Comparison of ENCODE assay signal across 9 mouse cellular contexts in the genomic region with DNA sequence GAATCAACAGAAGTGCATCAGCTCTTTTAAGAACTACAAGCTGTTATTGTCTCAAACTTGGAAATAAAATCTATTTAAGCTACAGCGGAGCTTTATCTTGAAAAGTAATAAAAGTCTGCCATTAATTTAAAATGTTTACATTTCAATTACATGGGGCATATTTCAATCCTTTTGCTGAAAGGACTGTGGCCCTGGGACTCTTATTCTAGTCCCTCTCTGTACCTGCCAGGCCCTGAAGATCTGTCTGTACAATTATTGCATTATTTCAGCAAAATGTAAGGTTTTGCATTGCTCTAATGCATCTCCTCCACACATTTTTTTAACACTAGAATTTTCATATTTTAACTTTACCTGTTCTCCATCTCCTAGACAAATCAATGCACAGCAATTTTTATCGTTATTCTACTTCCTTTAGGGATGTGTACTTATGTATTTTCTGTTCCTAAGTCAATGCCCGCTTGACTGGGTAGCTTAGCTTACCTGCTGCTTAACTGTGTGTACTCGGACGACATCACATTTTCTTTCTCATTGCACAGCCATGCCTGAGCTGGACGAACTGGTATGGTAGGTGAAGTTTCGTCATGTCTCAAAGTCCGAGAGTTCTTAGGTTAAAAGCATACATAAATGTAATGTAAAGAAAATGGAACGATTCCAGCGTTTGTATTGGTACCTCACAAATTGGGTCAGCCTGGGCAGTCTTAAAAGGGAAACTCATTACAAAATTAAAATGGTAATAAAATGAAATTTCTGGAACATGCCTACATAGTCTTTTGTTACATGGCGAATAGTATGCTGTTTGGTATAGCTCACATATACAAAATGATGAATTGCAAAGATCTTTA.
"Had no signal": no experiment of that assay in that cellular context is flagged by ENCODE, and none has a peak within 500 bp of the region (broad histone marks: within the 10 kb centered on the region; RNA-seq: fewer than 3 reads in every experiment).

No protein-coding gene starts in this region.

- H3K27me3 ChIP-seq: limb, embryonic 15.5 days; liver, embryonic 13.5 days; midbrain, embryonic 15.5 days; neural tube, embryonic 12.5 days had no signal

- H3K4me2 ChIP-seq: limb, embryonic 15.5 days; liver, embryonic 13.5 days; midbrain, embryonic 15.5 days; neural tube, embryonic 12.5 days had no signal

- H3K9me3 ChIP-seq: limb, embryonic 15.5 days; liver, embryonic 13.5 days; midbrain, embryonic 15.5 days; neural tube, embryonic 12.5 days had no signal

- DNase-seq: layer of hippocampus, postnatal 36 days; liver, embryonic 13.5 days; liver, postnatal 0 days; lung, postnatal 36 days; thymus, postnatal 4 days had no signal

- H3K4me1 ChIP-seq: limb, embryonic 15.5 days; liver, embryonic 13.5 days; midbrain, embryonic 15.5 days; neural tube, embryonic 12.5 days had no signal

- H3K36me3 ChIP-seq: limb, embryonic 15.5 days; liver, embryonic 13.5 days; midbrain, embryonic 15.5 days; neural tube, embryonic 12.5 days had no signal

- ATAC-seq: inflammation-experienced regulatory T-cells, adult 6 months; liver, postnatal 0 days; midbrain, embryonic 15.5 days had no signal

- H3K4me3 ChIP-seq: limb, embryonic 15.5 days; liver, embryonic 13.5 days; midbrain, embryonic 15.5 days; neural tube, embryonic 12.5 days had no signal

- H3K27ac ChIP-seq: limb, embryonic 15.5 days; liver, embryonic 13.5 days; midbrain, embryonic 15.5 days; neural tube, embryonic 12.5 days had no signal

- H3K9ac ChIP-seq: limb, embryonic 15.5 days; liver, embryonic 13.5 days; liver, postnatal 0 days; midbrain, embryonic 15.5 days; neural tube, embryonic 12.5 days had no signal
